Mouse (Mus musculus) liver, adult 2 months (tissue): ENCODE measurements around the gene Tcf15. TPM values are rescaled to one million over a fixed set of nuclear protein-coding genes. Genes with fewer than 3 reads are reported as not detected.

Experiments used
- DNase-seq: peaks from one replicate; pipeline ENCODE4 v3.0.0-alpha.2; 2011; ENCODE audit warnings: low read depth, low spot score; ENCODE audit errors: extremely low read depth
- H3K27ac ChIP-seq: fragments of 200-500 bp; replicated peaks from 2 replicates; pipeline ENCODE4 v1.5.1; 2012; ENCODE audit warnings: low read depth, mild to moderate bottlenecking, control low read depth, inconsistent platforms, low read length; ENCODE audit not compliant: insufficient read depth
- H3K27me3 ChIP-seq: fragments of 200-500 bp; 2 replicates; pipeline ENCODE4 v1.6.1; 2012; ENCODE audit warnings: mild to moderate bottlenecking, moderate library complexity, low read length, inconsistent platforms; ENCODE audit not compliant: control insufficient read depth, insufficient read depth
- H3K36me3 ChIP-seq: fragments of 200-500 bp; 2 replicates; pipeline ENCODE4 v1.6.1; 2012; ENCODE audit warnings: low read length, inconsistent platforms; ENCODE audit not compliant: control insufficient read depth, insufficient read depth
- H3K4me1 ChIP-seq: fragments of 200-500 bp; 2 replicates; pipeline ENCODE4 v1.6.1; 2011; ENCODE audit warnings: low read length; ENCODE audit not compliant: control insufficient read depth, insufficient read depth
- H3K4me3 ChIP-seq: fragments of 200-500 bp; 2 replicates; pipeline ENCODE4 v1.5.1; 2011; ENCODE audit warnings: low read depth, mild to moderate bottlenecking, control low read depth, low read length, moderate library complexity; ENCODE audit not compliant: insufficient read depth
- H3K79me2 ChIP-seq: fragments of 200-500 bp; 2 replicates; pipeline ENCODE4 v1.6.1; 2012; ENCODE audit warnings: inconsistent platforms, mild to moderate bottlenecking, low read length, moderate library complexity; ENCODE audit not compliant: control insufficient read depth, insufficient read depth
- H3K9ac ChIP-seq: fragments of 200-500 bp; 2 replicates; pipeline ENCODE4 v1.6.1; 2012; ENCODE audit warnings: low read depth, mild to moderate bottlenecking, control low read depth, inconsistent platforms, low read length
- CTCF ChIP-seq: fragments of 200-500 bp; IDR thresholded peaks from 2 replicates; pipeline ENCODE4 v1.5.1; 2011; ENCODE audit warnings: low read depth, low read length, control low read depth
- POLR2A ChIP-seq: fragments of 200-500 bp; IDR thresholded peaks from 2 replicates; pipeline ENCODE4 v1.6.1; 2011; ENCODE audit warnings: low read length, control low read depth; ENCODE audit not compliant: insufficient read depth; ENCODE audit errors: extremely low read depth
- WGBS: fragments of 180-500 bp; shearing (Covaris S2); methylation state at CpG from one replicate; pipeline ENCODE4 v1.1.7; 2018; 5-methylcytosine and 5-hydroxymethylcytosine counted together
- polyA plus RNA-seq: library from polyadenylated mRNA; depleted of rRNA; stranded (reverse); fragments of >200 nt; gene quantifications from 2 replicates; pipeline ENCODE4 v1.2.3, GENCODE M21; 2012
- total RNA-seq: library from RNA; depleted of rRNA; stranded (reverse); fragments of >200 nt; gene quantifications from 2 replicates; pipeline ENCODE4 v1.2.3, GENCODE M21; 2014

The Tcf15 gene
- total and polyA plus RNA-seq, 2 experiments, result not detected

GRCm38 (mm10) chr2:152129778-152130177 is 13.6 kb upstream of the Tcf15 start:
- 63% methylated on average over 3 of the region's 3 CpGs for WGBS
- H3K4me3 ChIP-seq, result no peak overlapping the region
- H3K79me2 ChIP-seq, result no peaks in the 10 kb centered on the region
- no peaks in the 10 kb centered on the region for H3K27me3 ChIP-seq
- no peak overlapping the region for H3K27ac ChIP-seq
- H3K4me1 ChIP-seq, result no peaks in the 10 kb centered on the region
- H3K9ac ChIP-seq, result no peak overlapping the region
- no peak for TF ChIP-seq CTCF
- no peak for TF ChIP-seq POLR2A
- DNase-seq, result no peak
- H3K36me3 ChIP-seq, result no peaks in the 10 kb centered on the region

- no peaks in the 10 kb centered on the region for H3K79me2 ChIP-seq
- no peak for DNase-seq
- 67% methylated on average over 9 of the region's 9 CpGs for WGBS
- TF ChIP-seq POLR2A (no peak), CTCF (no peak)
- H3K4me3 ChIP-seq, result no peak overlapping the region
- H3K27me3 ChIP-seq, result no peaks in the 10 kb centered on the region
- H3K9ac ChIP-seq, result no peak overlapping the region
- no peak overlapping the region for H3K27ac ChIP-seq
- H3K36me3 ChIP-seq, result no peaks in the 10 kb centered on the region
- no peaks in the 10 kb centered on the region for H3K4me1 ChIP-seq
Measured at GRCm38 (mm10) chr2:152132016-152132415, 11.3 kb upstream of the Tcf15 start.

GRCm38 (mm10) chr2:152132691-152133090 is 10.7 kb upstream of the Tcf15 start:
- Histone ChIP-seq H3K4me1 (no peaks in the 10 kb centered on the region), H3K36me3 (no peaks in the 10 kb centered on the region), H3K79me2 (no peaks in the 10 kb centered on the region), H3K27me3 (no peaks in the 10 kb centered on the region), H3K9ac (no peak overlapping the region), H3K27ac (no peak overlapping the region), H3K4me3 (no peak overlapping the region)
- DNase-seq, result no peak
- no peak for TF ChIP-seq CTCF
- no peak for TF ChIP-seq POLR2A
- 78% methylated on average over 8 of the region's 8 CpGs for WGBS

GRCm38 (mm10) chr2:152139191-152139987 is 4.0 kb upstream of the Tcf15 start:
- Histone ChIP-seq H3K36me3 (no peaks in the 10 kb centered on the region), H3K4me1 (no peaks in the 10 kb centered on the region; the same call in 1 of the 2 replicates), H3K27ac (no peak overlapping the region), H3K4me3 (no peak overlapping the region), H3K79me2 (no peaks in the 10 kb centered on the region), H3K9ac (no peak overlapping the region), H3K27me3 (peaks cover 11% of the 10 kb centered on the region)
- no peak for TF ChIP-seq CTCF
- no peak for TF ChIP-seq POLR2A
- 78% methylated on average over 10 of the region's 10 CpGs for WGBS
- no peak for DNase-seq

GRCm38 (mm10) chr2:152140941-152141340 is 2.4 kb upstream of the Tcf15 start:
- H3K27me3 ChIP-seq, result peaks cover 11% of the 10 kb centered on the region
- no peaks in the 10 kb centered on the region; the same call in 1 of the 2 replicates for H3K4me1 ChIP-seq
- no peak for TF ChIP-seq POLR2A
- TF ChIP-seq CTCF, result no peak
- no peak overlapping the region for H3K27ac ChIP-seq
- WGBS, result 55% methylated on average over 11 of the region's 11 CpGs
- no peak overlapping the region for H3K9ac ChIP-seq
- no peaks in the 10 kb centered on the region for H3K36me3 ChIP-seq
- DNase-seq, result no peak
- H3K79me2 ChIP-seq, result no peaks in the 10 kb centered on the region
- H3K4me3 ChIP-seq, result no peak overlapping the region

- no peaks in the 10 kb centered on the region for H3K36me3 ChIP-seq
- 50% methylated on average over 1 of the region's 1 CpGs for WGBS
- H3K27ac ChIP-seq, result no peak overlapping the region
- DNase-seq, result no peak
- no peaks in the 10 kb centered on the region; the same call in 1 of the 2 replicates for H3K4me1 ChIP-seq
- no peaks in the 10 kb centered on the region for H3K79me2 ChIP-seq
- H3K4me3 ChIP-seq, result no peak overlapping the region
- no peak for TF ChIP-seq CTCF
- TF ChIP-seq POLR2A, result no peak
- peaks cover 11% of the 10 kb centered on the region for H3K27me3 ChIP-seq
- no peak overlapping the region for H3K9ac ChIP-seq
Measured at GRCm38 (mm10) chr2:152141491-152141890, 1.9 kb upstream of the Tcf15 start.
